Mouse (Mus musculus) embryonic fibroblast, embryonic 13.5 days (primary cell): ENCODE results near the gene Pde10a. TPM values are rescaled to one million over a fixed set of nuclear protein-coding genes. Genes with fewer than 3 reads are reported as not detected.

Source experiments
- H3K27ac ChIP-seq: 2 replicates; pipeline ENCODE4 v1.5.1; 2012; ENCODE audit warnings: low read length, control low read depth, inconsistent platforms; ENCODE audit not compliant: insufficient read depth
- H3K4me1 ChIP-seq: 2 replicates; pipeline ENCODE4 v1.6.1; 2011; ENCODE audit warnings: low read length; ENCODE audit not compliant: control insufficient read depth, insufficient read depth
- H3K4me3 ChIP-seq: 2 replicates; pipeline ENCODE4 v1.5.1; 2011; ENCODE audit warnings: mild to moderate bottlenecking, control low read depth, low read length; ENCODE audit not compliant: insufficient read depth
- CTCF ChIP-seq: IDR thresholded peaks from 2 replicates; pipeline ENCODE4 v1.5.1; 2011; ENCODE audit warnings: mild to moderate bottlenecking, control low read depth, low read length, moderate library complexity, borderline replicate concordance; ENCODE audit not compliant: insufficient read depth
- POLR2A ChIP-seq: IDR thresholded peaks from 2 replicates; pipeline ENCODE4 v1.6.1; 2011; ENCODE audit warnings: low read depth, mild to moderate bottlenecking, control low read depth, low read length, moderate library complexity
- polyA plus RNA-seq: library from polyadenylated mRNA; stranded (reverse); fragments of >200 nt; gene quantifications from 2 replicates; pipeline ENCODE4 v1.2.4, GENCODE M21; 2011; ENCODE audit warnings: low read depth; ENCODE audit not compliant: missing spikeins, insufficient read length

Pde10a gene
- polyA plus RNA-seq, 1 experiment: 7.9 TPM

- Histone ChIP-seq H3K4me1 (no peaks in the 10 kb centered on the region), H3K4me3 (no peak overlapping the region), H3K27ac (no peak overlapping the region)
- TF ChIP-seq CTCF (no peak), POLR2A (no peak)
Measured at GRCm38 (mm10) chr17:8843941-8844340, 318.8 kb downstream of the Pde10a start.

GRCm38 (mm10) chr17:8846506-8846905, 321.3 kb downstream of the Pde10a start:
- no peak for TF ChIP-seq POLR2A
- TF ChIP-seq CTCF: no peak
- no peaks in the 10 kb centered on the region for H3K4me1 ChIP-seq
- no peak overlapping the region for H3K27ac ChIP-seq
- no peak overlapping the region for H3K4me3 ChIP-seq

GRCm38 (mm10) chr17:8847558-8847957, 322.4 kb downstream of the Pde10a start:
- Histone ChIP-seq H3K4me1 (no peaks in the 10 kb centered on the region), H3K4me3 (no peak overlapping the region), H3K27ac (no peak overlapping the region)
- no peak for TF ChIP-seq CTCF
- TF ChIP-seq POLR2A: no peak

DNA sequence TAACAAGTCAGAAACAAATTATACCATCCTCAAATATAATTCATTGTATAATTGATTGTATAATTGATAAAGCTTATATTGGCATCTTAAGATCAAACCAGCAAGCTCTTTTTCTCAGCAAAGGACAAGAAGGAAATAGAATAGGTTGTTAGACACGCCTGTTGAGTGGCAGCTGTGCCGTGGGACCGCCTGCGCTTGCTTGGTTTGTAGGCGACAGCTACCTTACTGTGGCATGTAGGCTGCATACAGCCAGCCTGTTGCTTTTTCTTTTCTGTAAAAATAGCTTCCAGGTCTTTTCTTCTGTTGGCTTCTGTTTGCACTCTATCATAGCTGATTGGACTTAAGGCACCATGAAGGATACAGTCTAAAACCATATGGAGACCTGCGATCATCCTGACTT, 326.7 kb downstream of the Pde10a start:
- TF ChIP-seq POLR2A: no peak
- TF ChIP-seq CTCF: no peak
- H3K27ac ChIP-seq: no peak overlapping the region
- H3K4me3 ChIP-seq: no peak overlapping the region
- H3K4me1 ChIP-seq: peaks cover 5% of the 10 kb centered on the region; the same call in 1 of the 2 replicates

DNA sequence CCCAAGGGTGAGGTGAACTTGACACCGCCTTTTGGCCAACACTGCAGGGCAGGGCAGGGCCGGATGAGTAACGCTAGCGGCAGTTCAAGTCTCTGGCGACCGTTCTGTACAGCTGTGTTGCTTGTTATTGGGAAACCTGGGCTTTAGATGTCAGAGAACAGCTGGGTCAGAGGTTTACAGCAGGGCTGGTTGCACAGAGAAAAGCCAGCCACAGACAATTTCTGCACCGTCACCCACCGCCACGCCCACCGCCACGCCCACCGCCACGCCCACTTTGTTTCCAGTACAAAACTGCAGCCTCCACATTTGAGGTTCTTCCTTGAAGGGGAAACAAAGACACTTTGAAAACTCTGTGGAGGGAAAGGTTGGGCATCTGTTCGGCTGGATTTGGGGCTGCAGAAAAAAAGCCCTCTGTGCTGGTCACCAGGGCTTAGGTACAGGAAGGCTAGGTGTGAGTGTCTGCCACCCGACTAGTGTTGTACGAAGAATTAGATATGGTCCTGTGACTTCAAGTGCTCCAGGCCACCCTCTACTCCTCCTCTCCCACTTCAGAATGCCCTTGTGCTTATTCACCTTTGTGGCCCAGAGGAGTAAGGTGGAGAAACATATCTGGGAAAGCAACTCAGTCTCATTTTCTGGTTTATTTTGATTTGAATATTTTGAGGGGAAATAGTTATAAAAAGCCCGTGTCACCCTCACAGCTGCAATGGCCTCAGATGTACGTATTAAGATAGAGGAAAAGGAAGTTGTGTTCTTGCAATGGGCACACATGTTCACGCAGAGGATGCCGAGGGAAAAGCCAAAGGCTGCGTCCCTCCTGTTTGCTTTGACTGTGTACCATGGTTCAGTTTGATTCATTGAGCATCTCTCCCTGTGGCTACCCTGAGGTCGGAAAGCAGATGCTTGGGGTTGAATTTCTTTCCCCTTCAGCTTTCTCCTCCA, 331.5 kb downstream of the Pde10a start:
- TF ChIP-seq CTCF (no peak), POLR2A (no peak)
- H3K4me3 ChIP-seq: no peak overlapping the region
- H3K27ac ChIP-seq: no peak overlapping the region; the same call in 1 of the 2 replicates
- peaks cover 14% of the 10 kb centered on the region for H3K4me1 ChIP-seq

- no peak overlapping the region for H3K27ac ChIP-seq
- H3K4me1 ChIP-seq: peaks cover 15% of the 10 kb centered on the region
- H3K4me3 ChIP-seq: no peak overlapping the region
- TF ChIP-seq POLR2A: no peak
- TF ChIP-seq CTCF: no peak
Measured at GRCm38 (mm10) chr17:8858636-8859421, 333.7 kb downstream of the Pde10a start.

GRCm38 (mm10) chr17:8859489-8859888, 334.3 kb downstream of the Pde10a start:
- H3K27ac ChIP-seq: no peak overlapping the region
- TF ChIP-seq CTCF (no peak), POLR2A (no peak)
- peaks cover 20% of the 10 kb centered on the region for H3K4me1 ChIP-seq
- no peak overlapping the region for H3K4me3 ChIP-seq

DNA sequence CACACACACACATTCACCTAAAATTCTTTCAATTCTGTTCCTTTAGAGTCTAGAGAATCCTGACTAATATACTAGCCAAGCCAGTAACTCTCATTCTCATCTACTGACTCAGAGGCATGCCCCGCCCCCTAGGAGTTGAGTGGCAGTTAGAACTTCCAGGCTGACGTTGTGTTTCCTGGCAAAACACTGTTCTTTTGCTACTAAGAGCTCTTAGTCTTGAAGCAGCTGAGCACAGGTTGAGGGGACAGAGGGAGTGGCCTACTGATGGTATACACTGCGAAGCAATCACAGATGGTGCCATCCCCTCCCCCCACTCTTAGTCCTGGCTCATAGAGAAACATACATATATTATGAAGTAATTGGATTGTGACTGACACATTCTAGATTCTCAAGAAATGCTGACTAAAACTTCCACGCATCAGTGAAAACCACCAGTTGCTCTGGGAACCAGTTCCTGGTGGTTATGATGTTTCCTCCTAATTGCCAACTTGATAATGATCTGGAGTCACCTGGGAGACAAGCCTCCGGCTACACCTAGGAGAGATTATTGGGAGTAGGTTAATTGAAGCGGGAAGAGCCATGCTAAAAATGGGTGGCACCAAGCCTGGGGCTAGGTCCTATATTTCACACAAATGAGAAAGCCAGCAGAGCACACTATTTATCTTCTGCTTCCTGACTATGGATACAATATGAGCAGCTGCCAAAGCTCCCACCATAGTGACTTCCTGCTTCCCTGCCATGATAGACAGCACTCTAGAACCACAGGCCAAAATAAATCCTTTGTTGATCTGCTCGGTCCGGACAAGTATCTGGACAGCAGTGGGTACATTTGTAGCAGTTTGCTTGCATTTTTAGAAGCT, 339.7 kb downstream of the Pde10a start:
- Histone ChIP-seq H3K4me1 (peaks cover 11% of the 10 kb centered on the region), H3K27ac (no peak overlapping the region), H3K4me3 (no peak overlapping the region)
- TF ChIP-seq CTCF (no peak), POLR2A (no peak)

GRCm38 (mm10) chr17:8867331-8868237, 342.4 kb downstream of the Pde10a start:
- Histone ChIP-seq H3K4me3 (no peak overlapping the region), H3K27ac (no peak overlapping the region), H3K4me1 (peaks cover 5% of the 10 kb centered on the region)
- no peak for TF ChIP-seq POLR2A
- no peak for TF ChIP-seq CTCF
